Mouse (Mus musculus) adrenal gland, postnatal 36 days (tissue): ENCODE results near the gene Gm49673. TPM values are rescaled to one million over a fixed set of nuclear protein-coding genes. Genes with fewer than 3 reads are reported as not detected.
A peak's percentile ranks its signal among the peaks of the same experiment; 100 is the strongest.
"Not testable (repeated sequence)": the region's sequence is repeated elsewhere in the genome, so short reads cannot be mapped to it uniquely, and the experiment has no call there.

Experiments used
- DNase-seq, 2 experiments: peaks; one replicate each; pipeline ENCODE4 v3.0.0; 2021; ENCODE audit warnings: mixed read lengths in 1 of 2
- long read RNA-seq, 2 experiments: library from polyadenylated mRNA; stranded (forward); transcript quantifications; one replicate each; pipeline ENCODE4 v2.0.0; 2021; ENCODE audit warnings: borderline sequencing depth in 2 of 2
- total RNA-seq, 2 experiments: library from RNA; stranded (reverse); gene quantifications; 2 replicates each; pipeline ENCODE4 v1.2.3; 2021

Gm49673 gene
- under 1 TPM in 1 of 2 experiments, not detected in 1; 0.30 TPM for total RNA-seq
- long read RNA-seq, experiment 1, partial matches to known transcripts: 10 of 19 reads
- long read RNA-seq, experiment 1, other reads (novel, unspliced or antisense): 9 of 19 reads
- long read RNA-seq, experiment 2, partial matches to known transcripts: 0 of 3 reads
- long read RNA-seq, experiment 2, other reads (novel, unspliced or antisense): 3 of 3 reads

DNA sequence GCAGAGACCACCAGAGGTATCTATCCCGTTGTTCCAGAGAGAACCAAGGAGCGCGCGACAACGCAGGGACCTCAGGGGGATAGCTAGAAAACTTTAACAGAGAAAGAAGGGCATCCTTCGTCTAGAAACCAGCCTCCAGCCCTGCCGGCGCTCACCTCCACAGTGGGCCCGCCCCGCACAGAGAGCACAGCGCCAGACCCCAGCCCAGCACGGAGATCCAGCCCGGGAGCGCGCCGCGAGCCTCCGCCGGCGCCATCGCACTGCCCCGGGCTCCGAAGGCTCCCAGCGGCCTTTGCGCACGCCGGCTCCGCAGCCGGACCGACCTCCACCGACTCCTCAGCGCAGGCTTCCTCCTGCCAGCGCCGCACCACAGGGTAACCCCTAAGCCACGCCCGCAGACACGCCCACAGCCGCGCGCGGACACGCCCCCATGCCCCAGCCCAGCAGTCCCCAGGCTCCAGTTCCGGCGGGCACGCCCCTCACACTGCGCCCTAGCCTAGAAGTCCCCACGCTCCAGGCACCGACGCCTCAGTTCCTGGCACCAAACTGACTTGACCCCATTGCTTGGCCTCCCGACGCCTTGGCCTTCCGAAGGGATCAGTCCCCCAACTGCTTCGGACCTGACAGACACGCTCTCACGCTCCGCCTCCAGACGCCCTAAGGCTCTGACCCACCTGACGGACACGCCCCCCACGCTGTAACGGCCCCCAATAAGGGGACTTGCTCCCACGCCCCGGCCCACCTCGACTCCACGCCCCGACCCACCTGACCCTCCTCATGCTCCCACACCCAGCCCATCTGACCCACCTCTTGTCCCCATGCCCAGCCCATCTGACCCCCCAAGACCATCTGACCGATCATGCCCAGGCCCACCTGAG, at the start of gene Gm49673, which contains the start of gene Rnaset2a:
Gene Gm49673, minus strand, starts transcription at position 350 of the 878 bp plus-strand sequence.
Gene Rnaset2a, minus strand, starts transcription at position 659 of the 878 bp plus-strand sequence.
- peak; percentile 44 for DNase-seq

DNA sequence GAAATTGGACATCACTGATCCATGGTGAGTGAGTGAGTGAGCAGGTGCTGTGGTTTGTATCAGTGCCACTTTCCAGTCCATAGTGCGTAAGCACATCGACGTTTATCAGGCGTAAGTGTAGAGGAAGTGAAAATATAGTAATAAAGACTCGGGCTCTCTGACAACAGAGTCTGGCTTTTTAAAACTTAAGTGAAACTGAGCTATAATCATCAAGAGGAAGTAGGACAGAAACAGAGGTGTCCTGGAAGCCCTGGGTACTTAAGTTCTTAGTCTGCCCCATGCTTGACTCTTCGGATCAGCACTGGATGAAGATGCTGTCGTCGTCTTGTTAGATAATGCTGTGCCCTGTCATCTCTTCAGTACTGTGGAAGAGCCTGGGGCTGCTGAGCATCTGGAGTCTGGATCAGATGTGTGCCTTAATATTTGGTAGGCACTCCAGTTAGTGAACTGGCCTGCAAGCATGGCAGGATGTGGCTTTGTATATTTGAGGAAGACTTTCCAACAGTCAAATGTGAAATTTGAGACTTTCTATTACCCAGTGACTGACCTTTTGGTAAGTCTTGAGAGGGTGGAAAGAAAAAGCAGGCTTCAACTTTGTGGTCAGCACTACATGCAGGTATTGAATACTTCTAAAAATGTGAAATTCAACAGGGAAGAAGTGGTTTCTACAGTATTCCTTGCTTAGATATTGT, 48.2 kb upstream of the Gm49673 start:
- no peak for DNase-seq

DNA sequence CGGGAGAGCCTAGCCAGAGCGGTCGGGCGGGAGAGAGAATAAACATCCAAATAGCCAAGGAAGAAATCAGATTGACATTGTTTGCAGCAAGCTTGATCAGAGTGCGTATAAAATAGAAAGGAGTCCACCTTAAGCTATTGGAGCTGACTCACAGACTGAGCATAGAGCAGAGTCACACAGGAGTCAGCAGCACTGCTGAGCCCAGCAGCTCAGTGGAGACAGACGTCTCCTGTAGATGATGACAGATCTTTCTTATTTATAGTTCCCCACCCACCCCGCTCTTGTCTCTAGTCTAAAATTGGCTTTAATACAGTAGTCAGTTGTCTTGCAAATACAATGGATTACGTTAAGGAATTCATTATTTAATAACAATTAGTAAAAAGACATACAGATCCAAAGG, 46.1 kb upstream of the Gm49673 start:
- no peak for DNase-seq

DNA sequence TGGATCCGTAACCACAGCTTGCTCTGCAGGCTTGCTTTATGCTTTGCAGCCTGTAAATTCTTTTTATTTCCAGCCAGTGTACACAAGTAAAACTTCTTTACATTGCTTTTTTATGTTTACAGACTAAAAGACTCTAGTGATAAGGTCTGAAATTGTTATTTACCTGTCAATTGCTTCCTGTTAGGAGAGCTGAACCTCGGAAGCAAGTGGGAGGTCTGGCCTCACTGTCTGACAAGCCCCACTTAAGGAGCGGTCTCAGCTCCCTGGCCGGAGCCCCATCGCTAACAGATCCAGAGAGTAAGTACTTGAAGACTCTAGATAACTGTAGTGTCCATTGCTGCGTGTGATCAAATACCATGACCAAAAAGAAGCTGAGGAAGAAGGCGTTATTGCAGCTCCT, 36.6 kb upstream of the Gm49673 start:
- no peak for DNase-seq

DNA sequence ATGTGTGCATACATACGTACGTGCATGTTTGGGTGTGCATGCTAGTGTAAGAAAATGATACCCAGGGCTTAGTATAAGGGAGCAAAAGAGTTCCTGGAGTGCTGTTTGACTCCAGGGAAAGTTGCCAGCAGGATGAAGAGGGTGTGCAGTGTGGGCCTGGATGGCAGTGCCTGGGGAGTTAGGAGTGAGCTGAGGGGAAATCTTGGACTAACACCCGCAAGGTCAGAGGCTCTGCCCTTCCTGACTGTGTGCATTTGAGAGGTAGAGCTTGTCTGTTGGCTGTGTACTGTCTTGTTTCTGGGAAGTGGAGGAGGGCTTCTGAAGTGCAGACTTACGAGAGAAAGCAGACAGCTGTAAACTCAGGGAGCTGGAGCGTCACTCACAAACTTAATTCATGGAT, 36.2 kb upstream of the Gm49673 start:
- no peak for DNase-seq

DNA sequence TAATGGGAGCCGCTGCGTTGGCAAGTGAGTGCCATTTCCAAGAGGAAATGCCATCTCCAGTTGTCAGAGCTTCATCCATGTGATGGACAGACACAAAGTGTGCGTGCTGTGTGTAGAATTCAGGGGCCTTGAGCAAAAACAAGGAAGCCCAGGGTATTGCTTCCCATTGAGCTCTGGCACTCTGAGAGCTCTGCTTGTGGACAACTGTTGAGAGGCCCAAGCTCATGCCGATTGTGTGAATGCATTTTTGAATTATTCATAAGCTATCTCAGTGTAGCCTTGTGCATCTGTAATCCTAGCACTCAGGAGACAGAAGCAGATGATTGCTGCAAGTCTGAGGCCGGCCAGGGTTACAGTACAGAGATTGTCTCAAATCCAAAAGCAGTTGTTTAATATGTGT, 29.5 kb upstream of the Gm49673 start:
- no peak for DNase-seq

DNA sequence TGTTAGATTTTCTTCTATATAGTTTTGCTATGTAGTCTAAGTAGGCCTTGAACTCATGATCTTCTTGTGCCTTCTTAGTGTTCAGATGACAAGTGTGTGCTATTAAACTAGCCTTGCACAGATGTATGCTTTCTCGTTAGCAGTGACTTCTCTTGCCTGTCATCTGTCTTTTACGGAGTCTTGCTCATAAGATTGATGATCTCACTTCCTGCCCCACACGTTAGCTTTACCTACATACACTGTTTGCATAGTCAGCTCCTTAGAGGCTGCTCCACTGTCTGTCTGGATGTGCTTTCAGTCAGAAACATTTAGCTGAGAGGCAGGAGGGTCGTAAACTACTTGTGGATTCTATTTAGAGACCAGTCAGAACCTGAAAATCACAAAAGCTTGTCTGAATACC, 23.5 kb upstream of the Gm49673 start:
- no peak for DNase-seq

DNA sequence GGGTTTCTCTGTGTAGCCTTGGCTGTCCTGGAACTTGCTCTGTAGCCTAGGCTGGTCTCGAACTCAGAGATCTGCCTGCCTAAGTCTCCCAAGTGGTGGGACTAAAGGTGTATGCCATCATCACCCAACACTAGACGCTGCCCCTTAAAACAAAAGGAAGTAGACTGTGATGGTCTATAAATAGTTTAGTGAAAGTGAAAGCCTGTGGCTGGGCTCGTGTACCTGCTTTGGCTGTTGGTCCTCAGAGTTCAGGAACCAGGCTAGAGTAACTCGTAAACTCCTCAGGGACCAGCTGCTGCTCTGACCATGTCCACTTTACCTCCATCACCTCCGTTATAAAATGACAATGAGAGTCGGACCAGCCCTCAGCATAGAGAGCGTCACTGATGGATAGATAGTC, 22.7 kb upstream of the Gm49673 start:
- DNase-seq: no peak

DNA sequence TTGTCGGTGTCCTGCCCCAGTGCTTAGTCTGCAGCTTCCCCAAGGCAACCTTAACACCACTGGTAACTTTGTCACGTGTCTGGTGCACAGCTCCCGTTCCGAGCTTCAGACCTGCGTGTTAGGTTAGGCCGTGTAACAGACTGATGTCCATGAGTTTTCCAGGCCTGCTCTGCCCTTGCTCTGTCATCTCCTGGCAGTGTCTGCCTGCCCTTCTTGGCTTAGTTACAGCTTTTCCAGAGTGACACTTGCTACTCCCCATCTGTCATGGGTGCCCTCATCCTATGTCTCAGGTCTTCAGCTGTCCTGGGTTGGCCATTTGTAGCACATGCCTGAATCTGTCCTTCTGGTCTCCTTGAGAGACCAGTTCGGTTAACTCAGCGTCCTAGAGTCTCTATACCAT, 19.8 kb upstream of the Gm49673 start:
- DNase-seq: peak; percentile 48 to 59

DNA sequence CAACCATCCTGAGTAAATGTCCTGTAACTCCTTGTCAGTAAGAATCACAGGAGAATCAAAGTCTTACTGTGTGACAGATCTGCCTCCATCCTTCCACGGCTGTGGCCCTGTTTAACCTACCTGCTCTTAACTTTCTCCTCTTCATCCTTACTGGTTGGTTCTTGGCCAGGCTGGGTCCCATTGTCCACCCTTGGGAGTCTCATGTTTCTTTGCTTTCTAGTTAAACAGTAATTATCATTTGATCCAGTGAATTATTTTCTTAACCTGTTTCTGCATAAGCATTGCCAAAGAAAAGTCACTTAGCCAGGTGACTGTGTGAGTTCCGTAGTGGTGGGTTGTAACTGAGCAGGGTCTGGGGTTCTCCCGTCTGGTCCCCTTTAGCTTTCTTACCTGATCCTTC, 18.9 kb upstream of the Gm49673 start:
- DNase-seq: not testable (repeated sequence)

DNA sequence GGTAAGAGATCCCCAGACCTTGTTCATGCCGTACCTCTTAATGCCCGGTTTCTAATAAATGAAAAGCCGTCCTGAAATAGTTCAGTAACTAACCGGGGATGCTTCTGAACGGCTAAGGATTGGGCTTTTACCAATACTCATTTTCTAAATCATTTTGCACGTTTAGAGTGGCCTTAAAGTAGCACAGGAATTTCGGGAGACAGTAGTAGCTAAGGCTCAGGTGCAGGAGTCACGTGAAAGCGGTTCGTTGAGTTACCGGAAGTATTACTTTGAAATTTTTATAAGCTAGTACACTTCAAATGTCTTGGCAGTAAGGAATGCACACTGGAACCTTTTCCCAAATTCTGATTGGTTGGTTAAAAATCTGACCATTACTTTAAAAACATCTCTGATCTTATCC, 18.4 kb upstream of the Gm49673 start:
- not testable (repeated sequence) for DNase-seq

DNA sequence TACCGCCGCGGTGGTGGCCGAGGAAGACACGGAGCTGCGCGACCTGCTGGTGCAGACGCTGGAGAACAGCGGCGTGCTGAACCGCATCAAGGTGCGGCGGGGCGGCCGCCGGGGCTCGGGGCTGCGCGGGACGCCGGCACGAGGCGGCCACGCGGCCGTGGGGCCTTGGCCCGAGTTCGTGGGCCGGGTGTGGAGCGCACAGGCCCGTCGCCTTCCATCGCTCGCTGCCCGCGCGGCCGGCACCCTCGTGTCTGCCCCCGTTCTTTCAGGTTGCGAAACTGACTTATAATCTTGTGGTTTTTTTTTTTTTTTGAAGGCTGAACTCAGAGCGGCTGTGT, 18.0 kb upstream of the Gm49673 start:
- DNase-seq: peak; percentile 9 to 14

DNA sequence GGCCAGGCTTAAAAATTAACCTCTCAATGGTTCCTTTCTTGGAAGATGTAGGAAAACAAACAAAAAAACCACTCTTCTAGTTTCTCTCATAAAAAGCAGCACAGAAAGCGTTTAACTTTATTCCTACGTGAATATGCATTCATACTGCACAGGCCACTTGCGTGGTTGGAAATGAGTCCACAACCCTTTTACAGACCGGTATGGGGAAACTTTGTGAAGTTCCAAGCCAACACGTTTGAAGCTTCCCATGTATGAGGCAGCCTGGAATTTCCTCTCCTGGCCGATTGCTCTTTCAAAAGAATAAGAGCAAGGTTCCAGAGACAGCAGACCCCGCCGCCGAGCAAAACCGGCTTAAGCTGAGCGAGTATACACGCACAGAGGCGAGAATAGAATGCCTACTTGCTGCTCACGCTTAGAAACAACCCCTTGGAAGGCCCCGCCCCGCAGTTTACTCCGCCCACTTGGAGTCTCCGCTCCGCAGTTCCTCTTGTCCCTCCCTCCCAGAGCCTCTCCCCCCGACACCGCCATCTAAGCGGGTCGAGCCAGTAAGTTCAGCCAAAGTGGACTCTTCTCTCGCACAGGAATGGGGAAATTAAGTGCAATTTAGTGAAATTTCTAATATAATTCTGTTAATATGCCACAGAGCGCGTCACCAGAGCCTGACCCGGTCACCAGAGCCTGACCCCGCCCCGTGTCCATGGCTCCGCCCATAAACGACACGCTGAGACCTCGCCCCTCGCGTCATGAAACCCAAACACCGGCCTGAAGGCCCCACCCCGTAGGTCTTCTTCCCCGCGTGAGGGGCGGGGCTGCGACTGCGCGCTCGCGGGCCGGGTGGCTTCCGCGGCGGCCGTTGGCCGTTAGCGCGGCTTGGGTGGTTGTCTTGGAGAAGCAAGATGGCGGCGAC, 17.4 kb upstream of the Gm49673 start, which contains the start of gene Fgfr1op:
Gene Fgfr1op, plus strand, starts transcription at position 801 of the 907 bp plus-strand sequence.
- peak in 1 of 2 experiments; percentile 9 for DNase-seq

DNA sequence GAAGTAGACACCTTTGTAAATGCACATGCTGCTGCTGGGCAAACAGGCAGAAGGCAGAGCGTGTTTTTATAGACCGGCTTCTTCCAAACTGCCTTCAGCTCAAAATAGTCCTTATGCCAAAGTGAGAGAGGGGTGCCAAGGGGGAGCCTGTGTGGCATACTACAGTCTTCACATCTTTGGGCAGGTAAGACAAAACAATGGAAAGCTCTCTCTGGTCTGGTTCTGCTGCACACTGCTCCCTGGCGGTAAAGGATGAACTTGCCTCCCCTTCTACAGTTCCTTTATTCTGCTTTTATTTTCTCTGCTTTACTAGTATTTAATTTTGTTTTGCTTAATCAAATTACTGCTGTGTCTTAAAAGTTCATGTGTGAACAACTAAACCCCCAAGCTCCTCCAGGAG, 13.4 kb upstream of the Gm49673 start:
- peak; percentile 25 to 58 for DNase-seq

DNA sequence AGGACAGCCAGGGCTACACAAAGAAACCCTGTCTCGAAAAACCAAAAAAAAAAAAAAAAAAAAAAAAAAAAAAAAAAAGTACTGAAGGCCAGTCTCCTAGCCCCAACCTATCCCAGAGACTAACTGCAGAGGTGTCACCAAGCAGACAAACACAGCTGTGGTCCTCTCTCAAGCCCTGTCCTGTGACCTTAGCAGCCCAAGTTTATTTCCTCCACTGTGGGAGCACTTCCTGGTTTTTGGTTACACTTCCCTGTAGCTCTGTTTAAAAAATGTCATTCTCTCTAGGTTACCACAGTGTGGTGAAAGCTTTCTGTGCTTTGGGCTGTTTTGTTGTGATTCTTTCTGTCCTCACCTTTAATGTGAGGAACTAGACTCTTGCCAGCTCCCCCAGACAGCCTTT, 11.0 kb upstream of the Gm49673 start:
- DNase-seq: not testable (repeated sequence)

DNA sequence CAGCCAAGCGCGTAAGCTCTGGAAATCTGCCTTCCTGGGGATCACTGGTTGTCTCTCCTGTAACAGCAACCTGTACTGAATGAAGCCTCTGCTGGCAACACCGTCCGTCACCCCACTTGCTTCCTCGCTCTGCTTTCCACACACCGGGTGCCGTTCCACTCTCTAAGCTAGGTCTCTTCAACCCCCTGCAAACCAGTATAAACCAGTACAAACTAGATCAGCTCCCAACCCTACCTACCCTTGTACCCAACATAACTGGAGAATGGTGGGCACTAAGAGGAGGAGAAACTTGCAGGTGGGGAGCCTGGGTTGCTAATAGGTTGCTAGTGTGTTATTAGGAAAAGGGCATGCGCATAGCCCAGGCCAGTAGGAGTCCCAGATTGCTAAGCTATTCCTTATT, 8.4 kb upstream of the Gm49673 start:
- not testable (repeated sequence) for DNase-seq

DNA sequence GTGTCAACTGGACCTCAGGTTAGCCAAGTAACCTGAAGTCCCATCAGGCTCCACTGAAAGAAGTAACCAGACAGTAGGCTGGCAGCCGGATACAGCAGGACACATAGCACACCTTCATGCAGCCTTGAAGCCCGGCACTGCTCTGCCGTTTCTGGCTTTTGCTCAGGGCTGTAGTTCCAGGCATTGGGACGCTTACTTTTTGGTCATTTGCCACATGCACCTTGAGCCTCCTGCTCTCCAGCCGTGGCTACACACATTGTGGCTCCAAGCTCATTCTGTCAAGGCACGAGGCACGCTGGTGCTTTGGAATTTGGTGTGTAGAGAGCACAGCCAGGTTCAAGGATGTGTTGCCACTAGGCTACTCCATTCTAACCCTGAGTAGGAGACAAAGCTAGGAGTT, 7.4 kb upstream of the Gm49673 start:
- DNase-seq: not testable (repeated sequence)

DNA sequence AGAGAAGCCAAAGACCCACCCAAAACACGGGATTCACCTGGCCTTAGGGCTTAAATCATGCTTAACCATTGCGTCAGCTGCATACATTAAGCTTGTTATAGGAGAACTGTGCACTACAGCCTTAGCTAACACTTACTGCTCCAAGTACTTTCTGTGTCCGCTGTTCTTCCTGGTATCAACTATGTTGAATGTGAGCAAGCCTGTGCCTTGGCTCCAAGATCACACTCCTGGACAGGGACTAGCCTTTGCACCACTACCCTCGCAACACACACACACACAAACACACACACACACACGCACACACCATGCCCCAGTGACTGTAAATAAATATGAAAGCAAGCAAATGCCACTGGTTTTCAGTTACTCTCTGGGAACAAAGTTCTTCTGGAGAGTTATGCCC, 657 bp downstream of the Gm49673 start:
- DNase-seq: peak in 1 of 2 experiments; percentile 20

DNA sequence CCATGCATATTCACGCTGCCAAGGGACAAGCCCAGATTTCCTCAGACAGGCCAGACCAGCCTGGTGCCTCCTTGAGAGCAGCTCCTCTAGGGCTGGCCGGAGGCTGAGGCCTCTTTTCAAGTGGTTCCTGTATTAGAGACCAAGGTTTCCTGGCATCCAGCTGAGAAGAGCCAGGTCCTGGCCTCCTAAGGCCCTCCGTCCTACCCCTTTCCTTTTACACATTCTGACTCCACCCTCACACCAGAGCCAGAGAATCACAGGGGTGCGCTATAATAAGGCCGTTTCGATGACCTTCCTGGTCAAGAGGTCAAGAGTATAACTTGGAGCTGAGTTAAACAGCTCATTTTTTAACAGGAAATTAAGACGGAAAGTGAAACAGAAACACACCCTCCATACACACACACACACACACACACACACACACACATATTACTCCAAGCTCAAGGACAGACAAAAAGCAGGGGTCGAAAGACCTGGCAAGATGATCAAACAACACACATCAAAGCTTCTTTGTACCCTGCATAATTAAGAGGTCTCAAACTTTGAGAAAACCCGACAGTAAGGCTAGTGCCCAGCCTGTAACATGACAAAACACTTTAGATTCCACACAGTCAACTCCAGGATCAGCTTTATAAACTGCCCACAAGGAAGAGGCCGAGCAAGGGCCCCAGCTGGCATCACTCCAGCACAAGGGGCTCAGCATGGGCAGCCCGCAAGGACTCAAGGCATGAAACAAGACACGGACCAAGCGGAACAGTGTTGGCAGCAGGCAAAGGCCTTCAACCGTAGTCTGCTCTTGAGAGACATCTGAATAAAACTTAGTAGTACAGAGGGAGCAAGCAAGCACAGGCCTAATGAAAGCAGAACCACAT, 3.5 kb downstream of the Gm49673 start:
- DNase-seq: peak; percentile 32 to 55

DNA sequence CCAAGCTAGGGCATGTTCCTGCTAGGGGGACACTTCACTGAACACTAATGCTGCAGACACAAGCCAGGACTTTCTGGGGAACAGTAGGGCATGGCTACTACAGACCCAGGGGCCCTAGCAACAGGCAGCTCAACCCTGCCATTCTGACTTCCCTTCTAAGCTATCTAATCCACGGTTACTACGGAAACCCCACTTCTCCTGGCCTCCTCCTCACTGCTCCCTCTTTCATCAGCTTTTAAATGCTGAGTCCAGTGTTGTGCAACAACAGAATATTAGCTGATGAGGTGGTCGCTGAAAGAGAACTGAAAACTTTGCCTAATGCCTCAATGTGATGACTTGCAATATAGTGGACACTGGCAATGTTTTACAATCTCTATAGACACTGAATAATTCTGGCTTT, 7.4 kb downstream of the Gm49673 start:
- DNase-seq: not testable (repeated sequence)

DNA sequence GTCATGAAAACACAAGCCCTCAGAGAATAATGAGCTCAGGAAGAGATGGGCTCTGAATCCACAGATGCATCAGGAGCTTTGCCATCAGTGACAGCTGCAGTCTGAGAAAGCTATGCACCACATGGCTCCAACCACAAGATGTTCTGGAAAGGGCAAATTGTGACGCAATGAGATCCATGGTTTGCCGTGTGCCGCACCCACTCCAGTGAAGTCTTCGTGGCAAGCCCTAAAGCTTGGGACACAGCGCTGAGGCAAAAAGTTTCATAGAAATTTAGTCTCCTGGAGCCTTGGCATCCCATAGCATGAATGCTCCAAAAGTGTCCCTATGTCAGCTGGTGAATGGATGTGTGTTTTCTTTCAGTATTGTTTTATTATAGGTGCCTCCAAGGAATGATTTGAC, 9.5 kb downstream of the Gm49673 start:
- not testable (repeated sequence) for DNase-seq
